Mouse (Mus musculus): ENCODE data around the gene Picalm. TPM values are rescaled to one million over a fixed set of nuclear protein-coding genes. Genes with fewer than 3 reads are reported as not detected.

The Picalm gene
- polyA plus RNA-seq, 1 experiment from 2014 or later, result 65.9 TPM

Other genes starting within 250 kb of the Picalm start
- gene Ccdc81, start 226.6 kb upstream of the Picalm start, polyA plus RNA-seq (2014; fragmentation: Nextera tagmentation; extraction: Ambion mirVana), result 0.06 TPM in 1 of 2 replicates, not detected in the other
- 138 and 146 TPM in 2 replicates for gene Hikeshi, start 189.0 kb upstream of the Picalm start, polyA plus RNA-seq (2014; fragmentation: Nextera tagmentation; extraction: Ambion mirVana)
- gene Eed, start 149.2 kb upstream of the Picalm start, polyA plus RNA-seq (2014; fragmentation: Nextera tagmentation; extraction: Ambion mirVana), result 68.4 and 77.1 TPM in 2 replicates
- not detected in 2 replicates for gene Ccdc83, start 135.6 kb downstream of the Picalm start, polyA plus RNA-seq (2014; fragmentation: Nextera tagmentation; extraction: Ambion mirVana)
- 1.9 and 2.1 TPM in 2 replicates for gene Sytl2, start 172.0 kb downstream of the Picalm start, polyA plus RNA-seq (2014; fragmentation: Nextera tagmentation; extraction: Ambion mirVana)

Measured in liver, embryonic 11.5 days (tissue).